Mouse (Mus musculus): ENCODE results near the gene Adap1. TPM values are rescaled to one million over a fixed set of nuclear protein-coding genes. Genes with fewer than 3 reads are reported as not detected.

Adap1 gene
- polyA plus RNA-seq, 1 experiment from 2014 or later: 2.0 TPM

GRCm38 (mm10) chr5:139367884-139368458, 42.5 kb upstream of the Adap1 start:
- peaks cover 3% of the 10 kb centered on the region; the same call in 1 of the 2 replicates for H3K4me1 ChIP-seq (replicated peaks; ENCODE audit: control insufficient read depth, insufficient read depth, low read length)
- 91% methylated on average over 4 of the region's 4 CpGs for WGBS
- H3K4me2 ChIP-seq (ENCODE audit: low read depth, low read length, severe bottlenecking): no peak overlapping the region
- DNase-seq (ENCODE audit: low spot score): no peak
- H3K27me3 ChIP-seq (ENCODE audit: control insufficient read depth, insufficient read depth, low read length): no peaks in the 10 kb centered on the region
- no peaks in the 10 kb centered on the region for H3K36me3 ChIP-seq (ENCODE audit: control insufficient read depth, insufficient read depth, low read length)
- H3K4me3 ChIP-seq (ENCODE audit: low read depth, low read length): no peak overlapping the region
- H3K27ac ChIP-seq (ENCODE audit: low read depth, low read length): no peak overlapping the region
- no peaks in the 10 kb centered on the region for H3K9me3 ChIP-seq (ENCODE audit: control insufficient read depth, low read length)
- H3K9ac ChIP-seq (ENCODE audit: low read length): no peak overlapping the region
- no peak for ATAC-seq (replicated peaks; ENCODE audit: low FRiP score)

GRCm38 (mm10) chr5:139366484-139366883, 41.1 kb upstream of the Adap1 start:
- 82% methylated on average over 11 of the region's 11 CpGs for WGBS
- no peak overlapping the region for H3K4me3 ChIP-seq (ENCODE audit: low read depth, low read length)

DNA sequence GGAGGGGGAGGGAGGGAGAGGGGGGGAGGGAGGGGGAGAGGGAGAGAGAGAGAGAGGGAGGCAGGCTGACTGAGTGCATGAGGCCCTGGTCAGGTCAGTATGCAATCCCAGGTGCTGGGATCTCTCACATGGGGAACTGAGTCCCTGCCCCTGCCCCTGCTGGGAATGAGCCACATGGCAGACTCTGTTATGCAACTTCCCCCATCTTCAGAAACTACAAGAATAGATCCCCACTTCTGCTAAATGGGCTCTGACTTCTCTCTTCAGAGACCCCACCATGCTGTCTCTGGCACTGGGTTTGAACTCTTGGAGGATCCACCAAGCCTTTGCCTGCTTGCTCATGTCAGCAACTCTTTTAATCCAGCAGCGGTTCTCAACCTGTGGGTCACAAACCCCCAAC, 40.4 kb upstream of the Adap1 start:
- DNase-seq (ENCODE audit: low spot score) (no peak), ATAC-seq (replicated peaks; ENCODE audit: low FRiP score) (no peak)
- H3K4me3 ChIP-seq (ENCODE audit: low read depth, low read length): no peak overlapping the region
- H3K27ac ChIP-seq (ENCODE audit: low read depth, low read length): no peak overlapping the region
- H3K9me3 ChIP-seq (ENCODE audit: control insufficient read depth, low read length): no peaks in the 10 kb centered on the region
- no peaks in the 10 kb centered on the region for H3K27me3 ChIP-seq (ENCODE audit: control insufficient read depth, insufficient read depth, low read length)
- peaks cover 3% of the 10 kb centered on the region; the same call in 1 of the 2 replicates for H3K4me1 ChIP-seq (replicated peaks; ENCODE audit: control insufficient read depth, insufficient read depth, low read length)
- no peak overlapping the region for H3K4me2 ChIP-seq (ENCODE audit: low read depth, low read length, severe bottlenecking)
- H3K9ac ChIP-seq (ENCODE audit: low read length): no peak overlapping the region
- WGBS: 63% methylated on average over 1 of the region's 1 CpGs
- H3K36me3 ChIP-seq (ENCODE audit: control insufficient read depth, insufficient read depth, low read length): no peaks in the 10 kb centered on the region

More at GRCm38 (mm10) chr5:139366484-139366883, 41.1 kb upstream of the Adap1 start:
- H3K27me3 ChIP-seq (ENCODE audit: control insufficient read depth, insufficient read depth, low read length): no peaks in the 10 kb centered on the region
- H3K36me3 ChIP-seq (ENCODE audit: control insufficient read depth, insufficient read depth, low read length): no peaks in the 10 kb centered on the region
- H3K27ac ChIP-seq (ENCODE audit: low read depth, low read length): no peak overlapping the region
- ATAC-seq (replicated peaks; ENCODE audit: low FRiP score) (no peak), DNase-seq (ENCODE audit: low spot score) (no peak)
- peaks cover 3% of the 10 kb centered on the region; the same call in 1 of the 2 replicates for H3K4me1 ChIP-seq (replicated peaks; ENCODE audit: control insufficient read depth, insufficient read depth, low read length)
- no peaks in the 10 kb centered on the region for H3K9me3 ChIP-seq (ENCODE audit: control insufficient read depth, low read length)
- H3K9ac ChIP-seq (ENCODE audit: low read length): no peak overlapping the region
- H3K4me2 ChIP-seq (ENCODE audit: low read depth, low read length, severe bottlenecking): no peak overlapping the region

DNA sequence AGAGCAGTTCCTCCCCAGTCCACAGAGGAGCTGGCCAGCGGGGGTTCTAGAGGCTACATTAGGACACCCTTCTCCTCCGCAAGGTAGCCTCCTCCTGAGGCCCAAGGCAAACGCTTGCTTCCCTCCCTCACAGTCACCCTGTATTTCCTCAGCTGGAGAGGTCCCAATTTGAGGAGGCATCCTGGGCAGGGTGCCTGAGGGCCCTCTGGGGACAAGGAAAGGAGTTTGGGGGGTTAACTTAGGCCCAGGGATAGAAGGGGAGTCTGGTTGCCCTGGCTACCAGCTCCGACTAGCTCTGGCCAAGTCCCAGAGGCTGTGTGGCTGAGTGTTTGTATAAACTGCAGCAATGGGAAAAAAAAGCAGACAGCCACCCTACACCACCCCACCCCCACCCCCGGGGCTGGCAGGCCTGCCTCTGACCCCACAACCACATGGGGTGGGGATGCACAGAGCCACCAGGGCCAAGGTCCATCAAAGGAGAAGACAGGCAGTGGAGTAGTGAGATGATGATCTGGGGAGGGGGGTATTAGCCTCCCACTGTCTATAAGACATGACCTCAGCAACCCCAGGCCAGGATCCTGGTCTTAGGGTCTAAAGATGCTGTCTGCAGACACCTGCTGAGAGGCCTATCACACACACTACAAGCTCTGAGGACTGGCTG, 39.6 kb upstream of the Adap1 start:
- Histone ChIP-seq H3K4me1 (replicated peaks; ENCODE audit: control insufficient read depth, insufficient read depth, low read length) (peaks cover 3% of the 10 kb centered on the region; the same call in 1 of the 2 replicates), H3K4me3 (ENCODE audit: low read depth, low read length) (no peak overlapping the region), H3K9me3 (ENCODE audit: control insufficient read depth, low read length) (no peaks in the 10 kb centered on the region), H3K4me2 (ENCODE audit: low read depth, low read length, severe bottlenecking) (no peak overlapping the region), H3K9ac (ENCODE audit: low read length) (no peak overlapping the region), H3K36me3 (ENCODE audit: control insufficient read depth, insufficient read depth, low read length) (no peaks in the 10 kb centered on the region), H3K27ac (ENCODE audit: low read depth, low read length) (no peak overlapping the region), H3K27me3 (ENCODE audit: control insufficient read depth, insufficient read depth, low read length) (no peaks in the 10 kb centered on the region)
- DNase-seq (ENCODE audit: low spot score) (no peak), ATAC-seq (replicated peaks; ENCODE audit: low FRiP score) (no peak; the same call in 1 of the 2 replicates)
- WGBS: 34% methylated on average over 5 of the region's 5 CpGs

- DNase-seq (ENCODE audit: low spot score): peak; percentile 92
- H3K27me3 ChIP-seq (ENCODE audit: control insufficient read depth, insufficient read depth, low read length): no peaks in the 10 kb centered on the region
- no peak overlapping the region for H3K27ac ChIP-seq (ENCODE audit: low read depth, low read length)
- no peaks in the 10 kb centered on the region for H3K9me3 ChIP-seq (ENCODE audit: control insufficient read depth, low read length)
- 37% methylated on average over 12 of the region's 12 CpGs for WGBS
- no peak overlapping the region for H3K4me3 ChIP-seq (ENCODE audit: low read depth, low read length)
- H3K4me1 ChIP-seq (replicated peaks; ENCODE audit: control insufficient read depth, insufficient read depth, low read length): peaks cover 3% of the 10 kb centered on the region; the same call in 1 of the 2 replicates
- no peak overlapping the region for H3K4me2 ChIP-seq (ENCODE audit: low read depth, low read length, severe bottlenecking)
- peak; percentile 52; the same call in 1 of the 2 replicates for ATAC-seq (replicated peaks; ENCODE audit: low FRiP score)
- H3K36me3 ChIP-seq (ENCODE audit: control insufficient read depth, insufficient read depth, low read length): no peaks in the 10 kb centered on the region
- peak overlapping the region; percentile 23; the same call in 1 of the 2 replicates for H3K9ac ChIP-seq (ENCODE audit: low read length)
Measured at GRCm38 (mm10) chr5:139364260-139364910, 39.0 kb upstream of the Adap1 start.

GRCm38 (mm10) chr5:139363858-139364257, 38.4 kb upstream of the Adap1 start:
- 73% methylated on average over 7 of the region's 7 CpGs for WGBS
- ATAC-seq (replicated peaks; ENCODE audit: low FRiP score): no peak

DNA sequence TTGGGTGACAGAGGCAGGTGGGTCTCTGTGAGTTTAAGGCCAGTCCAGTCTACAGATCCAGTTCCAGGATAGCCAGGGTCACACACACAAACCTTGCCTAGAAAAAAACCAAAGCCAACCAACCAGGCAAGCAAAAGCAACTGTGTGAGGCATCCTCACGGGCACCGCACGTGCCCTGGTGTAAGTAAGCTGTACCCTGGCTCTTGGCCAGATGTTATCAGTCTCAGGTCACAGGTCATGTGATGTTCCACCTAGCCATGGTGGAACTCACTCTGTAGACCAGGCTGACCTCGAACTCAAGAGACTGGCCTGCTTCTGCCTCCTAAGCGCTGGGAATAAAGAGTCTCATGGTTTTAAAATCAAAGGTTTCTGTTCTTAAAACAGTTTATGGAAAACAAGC, 33.8 kb upstream of the Adap1 start:
- no peaks in the 10 kb centered on the region for H3K27me3 ChIP-seq (ENCODE audit: control insufficient read depth, insufficient read depth, low read length)
- H3K36me3 ChIP-seq (ENCODE audit: control insufficient read depth, insufficient read depth, low read length): no peaks in the 10 kb centered on the region
- no peak overlapping the region for H3K4me3 ChIP-seq (ENCODE audit: low read depth, low read length)
- H3K4me1 ChIP-seq (replicated peaks; ENCODE audit: control insufficient read depth, insufficient read depth, low read length): no peaks in the 10 kb centered on the region
- ATAC-seq (replicated peaks; ENCODE audit: low FRiP score) (no peak), DNase-seq (ENCODE audit: low spot score) (no peak)
- no peaks in the 10 kb centered on the region for H3K9me3 ChIP-seq (ENCODE audit: control insufficient read depth, low read length)
- H3K27ac ChIP-seq (ENCODE audit: low read depth, low read length): no peak overlapping the region
- WGBS: 93% methylated on average over 5 of the region's 5 CpGs
- H3K9ac ChIP-seq (ENCODE audit: low read length): no peak overlapping the region
- H3K4me2 ChIP-seq (ENCODE audit: low read depth, low read length, severe bottlenecking): no peak overlapping the region

More at GRCm38 (mm10) chr5:139363858-139364257, 38.4 kb upstream of the Adap1 start:
- Histone ChIP-seq H3K9ac (ENCODE audit: low read length) (no peak overlapping the region), H3K36me3 (ENCODE audit: control insufficient read depth, insufficient read depth, low read length) (no peaks in the 10 kb centered on the region), H3K4me3 (ENCODE audit: low read depth, low read length) (no peak overlapping the region), H3K9me3 (ENCODE audit: control insufficient read depth, low read length) (no peaks in the 10 kb centered on the region), H3K27me3 (ENCODE audit: control insufficient read depth, insufficient read depth, low read length) (no peaks in the 10 kb centered on the region), H3K4me2 (ENCODE audit: low read depth, low read length, severe bottlenecking) (no peak overlapping the region), H3K4me1 (replicated peaks; ENCODE audit: control insufficient read depth, insufficient read depth, low read length) (peaks cover 3% of the 10 kb centered on the region; the same call in 1 of the 2 replicates), H3K27ac (ENCODE audit: low read depth, low read length) (no peak overlapping the region)
- DNase-seq (ENCODE audit: low spot score): no peak

DNA sequence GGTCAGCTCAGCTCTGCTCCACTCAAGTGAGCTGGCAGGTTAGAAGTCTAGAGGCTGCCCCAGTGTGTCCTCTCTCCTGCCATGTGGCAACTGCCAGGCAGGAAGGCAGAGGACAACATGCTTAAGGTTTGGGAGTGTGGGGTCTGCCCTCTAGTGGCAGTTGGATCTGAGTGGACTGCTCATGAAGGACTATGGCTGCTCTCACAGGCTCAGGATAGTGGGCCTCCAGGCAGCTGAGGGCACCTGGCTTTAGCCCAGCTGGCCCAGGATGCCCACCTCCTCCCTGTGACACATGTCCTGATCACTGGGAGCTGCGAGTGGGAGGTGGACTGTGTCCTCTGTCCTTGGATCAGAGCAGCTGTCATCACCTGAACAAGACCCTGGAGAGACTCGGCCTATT, 33.2 kb upstream of the Adap1 start:
- no peak overlapping the region for H3K27ac ChIP-seq (ENCODE audit: low read depth, low read length)
- no peaks in the 10 kb centered on the region for H3K36me3 ChIP-seq (ENCODE audit: control insufficient read depth, insufficient read depth, low read length)
- ATAC-seq (replicated peaks; ENCODE audit: low FRiP score) (0 out of 2 replicates have a peak, but pooled peaks have one; percentile 37), DNase-seq (ENCODE audit: low spot score) (no peak)
- no peaks in the 10 kb centered on the region for H3K9me3 ChIP-seq (ENCODE audit: control insufficient read depth, low read length)
- H3K27me3 ChIP-seq (ENCODE audit: control insufficient read depth, insufficient read depth, low read length): no peaks in the 10 kb centered on the region
- H3K4me2 ChIP-seq (ENCODE audit: low read depth, low read length, severe bottlenecking): no peak overlapping the region
- WGBS: 88% methylated on average over 2 of the region's 2 CpGs
- no peak overlapping the region for H3K4me3 ChIP-seq (ENCODE audit: low read depth, low read length)
- no peaks in the 10 kb centered on the region for H3K4me1 ChIP-seq (replicated peaks; ENCODE audit: control insufficient read depth, insufficient read depth, low read length)
- H3K9ac ChIP-seq (ENCODE audit: low read length): no peak overlapping the region

Measured in forebrain, embryonic 11.5 days (tissue).